10 mouse cellular contexts compared by ENCODE assay signal in the genomic region with DNA sequence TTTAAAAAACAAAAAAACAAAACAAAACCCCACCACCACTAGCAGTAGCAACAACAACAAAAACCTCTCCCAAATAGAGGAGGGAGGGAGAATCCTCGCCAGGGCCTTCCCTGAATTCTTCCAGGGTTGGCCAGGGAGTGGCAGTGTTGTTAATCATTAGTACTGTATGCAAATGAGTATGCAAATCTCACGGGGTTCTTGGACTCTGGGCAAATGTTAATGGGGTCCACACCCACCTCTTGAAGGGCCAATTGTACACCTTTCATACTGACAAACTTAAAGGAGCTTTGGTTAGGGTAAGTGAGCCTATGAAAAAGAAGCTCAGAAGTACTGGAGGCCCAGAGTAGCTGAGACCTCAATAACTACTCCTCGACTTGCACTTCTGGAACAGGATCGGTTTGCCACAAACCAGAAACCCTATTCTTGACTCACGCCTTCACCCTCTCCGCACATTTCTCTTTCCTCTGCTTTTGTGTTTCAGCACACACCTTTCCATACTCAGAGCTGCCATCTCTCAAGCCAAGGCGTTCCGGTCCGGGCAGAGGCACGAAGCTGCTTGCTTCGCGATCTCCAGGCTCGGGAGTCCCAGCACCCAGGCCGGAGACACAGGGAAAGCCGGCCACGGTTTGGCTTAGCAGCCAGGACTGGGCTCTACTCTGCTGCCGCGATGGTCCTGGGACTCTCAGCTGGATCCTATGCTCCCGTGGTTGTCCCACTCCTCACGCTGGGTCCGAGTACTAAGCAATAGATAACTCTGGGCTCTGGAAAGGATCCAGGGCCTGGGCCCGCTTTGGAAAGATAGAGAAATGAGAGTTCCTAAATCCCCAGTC. TPM values are rescaled to one million over a fixed set of nuclear protein-coding genes. Genes with fewer than 3 reads are reported as not detected.
DNase-seq lines count a peak whose midpoint lies in the region; ATAC-seq and TF ChIP-seq lines count a peak whose summit lies in the region.
"Had no signal": no experiment of that assay in that cellular context is flagged by ENCODE, and none has a peak within 500 bp of the region (broad histone marks: within the 10 kb centered on the region; RNA-seq: fewer than 3 reads in every experiment).

No protein-coding gene starts in this region.

- WGBS in embryonic facial prominence, embryonic 15.5 days: 2% methylated on average over 22 of the region's 22 CpGs

- peak; percentile 81 for TF ChIP-seq CTCF in layer of hippocampus, adult 2 months (conservative IDR thresholded peaks at IDR 0.05)

- H3K4me2 ChIP-seq in embryonic facial prominence, embryonic 15.5 days (replicated peaks): peak overlapping the region; percentile 100

- H3K36me3 ChIP-seq in embryonic facial prominence, embryonic 15.5 days: no peaks in the 10 kb centered on the region

- ATAC-seq in embryonic facial prominence, embryonic 15.5 days (ENCODE audit: insufficient number of reproducible peaks, low FRiP score, low TSS enrichment, low read depth): no peak
- no peak for ATAC-seq in monocyte, adult 5-6 weeks (replicated peaks; ENCODE audit: insufficient number of reproducible peaks, low FRiP score, low TSS enrichment, poor library complexity, severe bottlenecking)
- ATAC-seq: Patski had no signal

- H3K4me1 ChIP-seq in embryonic facial prominence, embryonic 15.5 days: peaks cover 27% of the 10 kb centered on the region

- peak overlapping the region; percentile 60 for H3K4me3 ChIP-seq in embryonic facial prominence, embryonic 15.5 days (replicated peaks)
- peak overlapping the region; percentile 69 for H3K4me3 ChIP-seq in layer of hippocampus, adult 2 months

- H3K27ac ChIP-seq in embryonic facial prominence, embryonic 15.5 days (replicated peaks): no peak overlapping the region
- H3K27ac ChIP-seq in layer of hippocampus, adult 2 months: peak overlapping the region; percentile 96
- H3K27ac ChIP-seq: macrophage had no signal

- no peak overlapping the region for H3K9ac ChIP-seq in embryonic facial prominence, embryonic 15.5 days

- intact Hi-C loops in heart, postnatal 36 days (cut with DNase I): loop anchor here (1.0 to 10.0 kb wide), 4 partner anchors 66 to 454 kb away; no protein-coding TSS in a partner anchor

- DNase-seq in urinary bladder, postnatal 14 days (ENCODE audit: low spot score): peak; percentile 20
- no peak for DNase-seq in urinary bladder, postnatal 36 days (ENCODE audit: low spot score in 2 of 2)
- peak; percentile 26 to 43 for DNase-seq in heart, postnatal 36 days
- peak; percentile 55 to 72 for DNase-seq in layer of hippocampus, adult 2 months (ENCODE audit: low spot score in 2 of 2)
- peak; percentile 10 for DNase-seq in lung, postnatal 14 days
- peak; percentile 3 for DNase-seq in skeletal muscle tissue, adult 2 months (ENCODE audit: low read depth, low spot score)

- peaks cover 70% of the 10 kb centered on the region for H3K27me3 ChIP-seq in embryonic facial prominence, embryonic 15.5 days

- H3K9me3 ChIP-seq in embryonic facial prominence, embryonic 15.5 days (replicated peaks): no peaks in the 10 kb centered on the region

RNA-seq across cellular contexts. Expression of a gene that starts 1.3 kb away (rescaled TPM):
- polyA plus RNA-seq in embryonic facial prominence, embryonic 15.5 days (2015; fragmentation: Nextera tagmentation; extraction: Ambion mirVana): 0.62 and 0.65 TPM in 2 replicates
- total RNA-seq in heart, postnatal 36 days (2021): 10 to 100 TPM in 1 of 2 experiments, 1 to 10 TPM in 1; 9.5 to 10.0 TPM
- 10 to 100 TPM; 60.2 to 64.9 TPM for total RNA-seq in layer of hippocampus, adult 2 months (2021)
- total RNA-seq in monocyte, adult 5-6 weeks (2017): not detected in 3 replicates
- polyA plus RNA-seq: macrophage had no signal

Comparison
In these comparisons a context has a peak if more than half of its experiments do, and no peak if none do; other contexts are left out.
1. DNase-seq: peak in urinary bladder, postnatal 14 days (single experiment), heart, postnatal 36 days (2 of 2), layer of hippocampus, adult 2 months (2 of 2), lung, postnatal 14 days (single experiment) and skeletal muscle tissue, adult 2 months (single experiment); none in urinary bladder, postnatal 36 days (0 of 2).
2. RNA of a gene that starts 1.3 kb away (total RNA-seq): 60.2 to 64.9 TPM in layer of hippocampus, adult 2 months and 9.5 to 10.0 TPM in heart, postnatal 36 days; not detected in monocyte, adult 5-6 weeks; every median in the first group is over 10 times any median in the second.